ENCODE assay signal across 9 mouse cellular contexts in the genomic region with DNA sequence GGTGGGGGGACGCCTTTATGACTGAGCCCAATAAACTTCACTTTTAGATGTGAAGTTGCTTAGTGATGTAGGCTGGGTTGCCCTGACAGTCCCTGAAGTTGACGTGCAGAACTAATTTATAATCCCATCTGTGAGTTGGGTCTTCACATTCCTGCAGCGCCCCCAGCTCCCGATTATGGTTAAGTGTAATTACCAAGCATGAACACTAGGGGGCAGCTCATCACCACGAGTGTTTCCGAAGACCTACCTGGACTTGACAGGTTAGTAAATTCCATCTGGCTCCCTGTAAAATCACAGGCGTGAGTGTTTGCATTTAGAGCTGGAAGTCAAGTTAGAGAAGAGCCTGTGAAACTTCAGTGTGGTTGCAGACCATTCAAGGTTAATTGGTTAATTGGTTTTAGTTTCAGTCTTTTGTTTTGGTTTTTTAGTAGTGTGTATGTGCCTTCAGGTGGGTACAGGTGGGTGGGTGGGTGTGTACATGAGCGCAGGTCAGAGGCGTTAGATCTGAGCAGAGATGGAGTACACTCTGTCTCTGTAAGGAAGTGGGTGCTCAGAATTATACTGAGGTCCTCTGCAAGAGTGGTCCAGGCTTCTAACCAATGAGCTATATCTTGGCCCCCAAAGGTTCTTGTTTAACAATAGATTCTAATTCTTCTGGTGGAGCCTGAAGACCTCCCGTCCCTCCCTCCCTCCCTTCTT. TPM values are rescaled to one million over a fixed set of nuclear protein-coding genes. Genes with fewer than 3 reads are reported as not detected.
DNase-seq lines count a peak whose midpoint lies in the region; ATAC-seq and TF ChIP-seq lines count a peak whose summit lies in the region.
"Had no signal": no experiment of that assay in that cellular context is flagged by ENCODE, and none has a peak within 500 bp of the region (broad histone marks: within the 10 kb centered on the region; RNA-seq: fewer than 3 reads in every experiment).

No protein-coding gene starts in this region.

- H3K4me1 ChIP-seq in forebrain, embryonic 12.5 days: no peaks in the 10 kb centered on the region
- H3K4me1 ChIP-seq in midbrain, embryonic 10.5 days: peaks cover 12% of the 10 kb centered on the region

- TF ChIP-seq CTCF in brain, embryonic 14.5 days (IDR thresholded peaks at IDR 0.05; ENCODE audit: borderline replicate concordance, extremely low read depth, insufficient read depth, insufficient read length): peak; percentile 81

- H3K9me3 ChIP-seq in forebrain, embryonic 12.5 days: no peaks in the 10 kb centered on the region
- peaks cover 4% of the 10 kb centered on the region for H3K9me3 ChIP-seq in midbrain, embryonic 10.5 days (replicated peaks)

- 21% methylated on average over 10 of the region's 10 CpGs for WGBS in forebrain, embryonic 12.5 days
- 19% methylated on average over 10 of the region's 10 CpGs for WGBS in midbrain, embryonic 10.5 days

- DNase-seq in adrenal gland, postnatal 10 days: peak; percentile 56
- DNase-seq in adrenal gland, postnatal 4 days (ENCODE audit: low spot score in 2 of 2): no peak
- DNase-seq in 3T3-L1 (ENCODE audit: low read depth, low spot score): peak; percentile 44
- DNase-seq in brain, embryonic 14.5 days (ENCODE audit: low read depth): peak; percentile 80
- DNase-seq in kidney, postnatal 4 days: peak; percentile 41 to 55
- peak; percentile 50 for DNase-seq in midbrain, embryonic 10.5 days (ENCODE audit: low spot score)
- DNase-seq in testis, postnatal 10 days (ENCODE audit: low spot score): peak; percentile 58

- no peak overlapping the region for H3K9ac ChIP-seq in forebrain, embryonic 12.5 days

- no peak overlapping the region for H3K4me3 ChIP-seq in forebrain, embryonic 12.5 days (replicated peaks)
- no peak overlapping the region for H3K4me3 ChIP-seq in midbrain, embryonic 10.5 days

- TF ChIP-seq POLR2A in brain, embryonic 14.5 days (IDR thresholded peaks at IDR 0.05; ENCODE audit: borderline replicate concordance, extremely low read depth, insufficient read depth, insufficient read length, poor library complexity, severe bottlenecking): no peak

- no peak overlapping the region for H3K4me2 ChIP-seq in forebrain, embryonic 12.5 days

- peaks cover 7% of the 10 kb centered on the region; the same call in 1 of the 2 replicates for H3K27me3 ChIP-seq in forebrain, embryonic 12.5 days
- H3K27me3 ChIP-seq in midbrain, embryonic 10.5 days (ENCODE audit: low read depth, poor library complexity, severe bottlenecking): no peaks in the 10 kb centered on the region

- H3K27ac ChIP-seq in forebrain, embryonic 12.5 days: no peak overlapping the region
- no peak overlapping the region for H3K27ac ChIP-seq in midbrain, embryonic 10.5 days (replicated peaks)

- 0 out of 2 replicates have a peak, but pooled peaks have one; percentile 24 for ATAC-seq in forebrain, embryonic 12.5 days (ENCODE audit: low FRiP score)

- H3K36me3 ChIP-seq in forebrain, embryonic 12.5 days (replicated peaks): no peaks in the 10 kb centered on the region
- H3K36me3 ChIP-seq in midbrain, embryonic 10.5 days: no peaks in the 10 kb centered on the region

RNA-seq across cellular contexts. Expression of a gene that starts 15.0 kb away (rescaled TPM):
- total RNA-seq in adrenal gland, postnatal 10 days (2021): 10 to 100 TPM; 49.3 to 56.1 TPM
- total RNA-seq in adrenal gland, postnatal 4 days (2021): 10 to 100 TPM; 72.2 to 76.0 TPM
- polyA plus RNA-seq in brain, embryonic 14.5 days (2012; rRNA removed): 48.1 and 75.2 TPM in 2 replicates
- polyA plus RNA-seq in forebrain, embryonic 12.5 days (2016; fragmentation: Nextera tagmentation; extraction: Ambion mirVana): 40.8 and 47.5 TPM in 2 replicates
- 25.4 and 31.0 TPM in 2 replicates for polyA plus RNA-seq in midbrain, embryonic 10.5 days (2016; fragmentation: Nextera tagmentation; extraction: Ambion mirVana)

RNA-seq across cellular contexts. Expression of a gene that starts 45.8 kb away (rescaled TPM):
- not detected for total RNA-seq in adrenal gland, postnatal 10 days (2021)
- not detected for total RNA-seq in adrenal gland, postnatal 4 days (2021)
- not detected in 2 replicates for polyA plus RNA-seq in brain, embryonic 14.5 days (2012; rRNA removed)
- not detected in 2 replicates for polyA plus RNA-seq in forebrain, embryonic 12.5 days (2016; fragmentation: Nextera tagmentation; extraction: Ambion mirVana)
- 0.10 TPM in 1 of 2 replicates, not detected in the other for polyA plus RNA-seq in midbrain, embryonic 10.5 days (2016; fragmentation: Nextera tagmentation; extraction: Ambion mirVana)
- polyA plus RNA-seq: C2C12 had no signal

Comparison
In these comparisons a context has a peak if more than half of its experiments do, and no peak if none do; other contexts are left out.
1. DNase-seq: peak in adrenal gland, postnatal 10 days (single experiment), 3T3-L1 (single experiment), brain, embryonic 14.5 days (single experiment), kidney, postnatal 4 days (2 of 2), midbrain, embryonic 10.5 days (single experiment) and testis, postnatal 10 days (single experiment); none in adrenal gland, postnatal 4 days (0 of 2).